Mouse (Mus musculus) megakaryocyte, embryonic 14.5 days (primary cell): ENCODE measurements around the gene Pgf. TPM values are rescaled to one million over a fixed set of nuclear protein-coding genes. Genes with fewer than 3 reads are reported as not detected.
A peak's percentile ranks its signal among the peaks of the same experiment; 100 is the strongest.

Experiments
- H3K27me3 ChIP-seq: replicated peaks from 2 replicates; pipeline ENCODE3; 2012; ENCODE audit warnings: inconsistent platforms
- H3K36me3 ChIP-seq: replicated peaks from 2 replicates; pipeline ENCODE3; 2012; ENCODE audit warnings: low read length, inconsistent platforms, mixed read lengths
- H3K4me1 ChIP-seq: 2 replicates; pipeline ENCODE4 v1.6.1; 2012; ENCODE audit warnings: inconsistent platforms
- H3K4me3 ChIP-seq: replicated peaks from 2 replicates; pipeline ENCODE3; 2012; ENCODE audit warnings: moderate library complexity, mild to moderate bottlenecking, inconsistent platforms
- H3K9me3 ChIP-seq: 2 replicates; pipeline ENCODE4 v1.6.1; 2012; ENCODE audit warnings: inconsistent platforms
- FLI1 ChIP-seq: IDR thresholded peaks from 2 replicates; pipeline ENCODE4 v1.6.1; 2012; ENCODE audit warnings: low read length, inconsistent platforms, mixed read lengths
- GATA1 ChIP-seq: IDR thresholded peaks from 3 replicates; pipeline ENCODE4 v1.6.1; 2012; ENCODE audit warnings: mixed read lengths, low read length, inconsistent platforms, borderline replicate concordance
- polyA plus RNA-seq: library from polyadenylated mRNA; stranded (reverse); fragments of >175 nt; gene quantifications from 2 replicates; pipeline ENCODE4 v1.2.3, GENCODE M21; 2012; ENCODE audit warnings: low replicate concordance; ENCODE audit not compliant: insufficient read depth

Gene Pgf
- polyA plus RNA-seq: 0.10 TPM in 1 of 2 replicates, not detected in the other

GRCm38 (mm10) chr12:85177740-85178239 lies at the start of gene Pgf:
TSS of gene Pgf (minus strand) at chr12:85177790.
- Histone ChIP-seq H3K4me3 (peak within 1 kb of the TSS; percentile 89), H3K36me3 (no peaks in the 10 kb centered on the region), H3K4me1 (peaks cover 32% of the 10 kb centered on the region), H3K27me3 (peaks cover 96% of the 10 kb centered on the region), H3K9me3 (no peaks in the 10 kb centered on the region)
- TF ChIP-seq GATA1: no peak
- TF ChIP-seq FLI1: no peak

- Histone ChIP-seq H3K27me3 (no peaks in the 10 kb centered on the region), H3K36me3 (peaks cover 56% of the 10 kb centered on the region), H3K4me3 (no peak overlapping the region), H3K4me1 (peaks cover 39% of the 10 kb centered on the region), H3K9me3 (no peaks in the 10 kb centered on the region; the same call in 1 of the 2 replicates)
- TF ChIP-seq FLI1 (no peak), GATA1 (no peak)
Observed at GRCm38 (mm10) chr12:85227227-85227626, 49.6 kb upstream of the Pgf start.

- H3K36me3 ChIP-seq: peaks cover 42% of the 10 kb centered on the region
- H3K27me3 ChIP-seq: peaks cover 2% of the 10 kb centered on the region
- peaks cover 36% of the 10 kb centered on the region for H3K4me1 ChIP-seq
- TF ChIP-seq GATA1: no peak
- TF ChIP-seq FLI1: no peak
- H3K9me3 ChIP-seq: no peaks in the 10 kb centered on the region
- H3K4me3 ChIP-seq: peak overlapping the region; percentile 93
Observed at GRCm38 (mm10) chr12:85219905-85220290, 42.3 kb upstream of the Pgf start.

- H3K27me3 ChIP-seq: peaks cover 2% of the 10 kb centered on the region
- peak within 1 kb of the TSS; percentile 93 for H3K4me3 ChIP-seq
- peaks cover 41% of the 10 kb centered on the region for H3K4me1 ChIP-seq
- TF ChIP-seq GATA1 (no peak), FLI1 (peak; percentile 38; the same call in 1 of the 2 replicates)
- H3K36me3 ChIP-seq: peaks cover 37% of the 10 kb centered on the region
- H3K9me3 ChIP-seq: no peaks in the 10 kb centered on the region
Observed at GRCm38 (mm10) chr12:85219236-85219904, 41.8 kb upstream of the Pgf start, which contains the start of gene Eif2b2. TSS of gene Eif2b2 (plus strand) at chr12:85219481.

- no peak overlapping the region for H3K4me3 ChIP-seq
- H3K4me1 ChIP-seq: peaks cover 43% of the 10 kb centered on the region
Observed at GRCm38 (mm10) chr12:85217733-85218310, 40.2 kb upstream of the Pgf start.

GRCm38 (mm10) chr12:85215031-85215430 lies 37.4 kb upstream of the Pgf start:
- Histone ChIP-seq H3K27me3 (peaks cover 2% of the 10 kb centered on the region), H3K4me1 (peaks cover 27% of the 10 kb centered on the region), H3K36me3 (no peaks in the 10 kb centered on the region), H3K4me3 (no peak overlapping the region), H3K9me3 (no peaks in the 10 kb centered on the region)
- TF ChIP-seq GATA1: no peak
- no peak for TF ChIP-seq FLI1

More at GRCm38 (mm10) chr12:85217733-85218310, 40.2 kb upstream of the Pgf start:
- TF ChIP-seq FLI1: no peak
- no peak for TF ChIP-seq GATA1
- Histone ChIP-seq H3K9me3 (no peaks in the 10 kb centered on the region), H3K27me3 (peaks cover 2% of the 10 kb centered on the region), H3K36me3 (peaks cover 22% of the 10 kb centered on the region)

GRCm38 (mm10) chr12:85208687-85209199 lies 31.2 kb upstream of the Pgf start:
- peaks cover 19% of the 10 kb centered on the region for H3K27me3 ChIP-seq
- no peak for TF ChIP-seq FLI1
- TF ChIP-seq GATA1: no peak
- H3K4me3 ChIP-seq: no peak overlapping the region
- no peaks in the 10 kb centered on the region for H3K36me3 ChIP-seq
- H3K9me3 ChIP-seq: no peaks in the 10 kb centered on the region
- peaks cover 23% of the 10 kb centered on the region for H3K4me1 ChIP-seq

GRCm38 (mm10) chr12:85205425-85205824 lies 27.8 kb upstream of the Pgf start:
- Histone ChIP-seq H3K4me1 (peaks cover 34% of the 10 kb centered on the region), H3K36me3 (no peaks in the 10 kb centered on the region), H3K27me3 (peaks cover 35% of the 10 kb centered on the region), H3K9me3 (no peaks in the 10 kb centered on the region), H3K4me3 (no peak overlapping the region)
- TF ChIP-seq FLI1 (no peak), GATA1 (no peak)

- TF ChIP-seq GATA1 (no peak), FLI1 (no peak)
- Histone ChIP-seq H3K9me3 (no peaks in the 10 kb centered on the region), H3K4me1 (peaks cover 30% of the 10 kb centered on the region), H3K36me3 (no peaks in the 10 kb centered on the region), H3K4me3 (no peak overlapping the region), H3K27me3 (peaks cover 39% of the 10 kb centered on the region)
Observed at GRCm38 (mm10) chr12:85204105-85204504, 26.5 kb upstream of the Pgf start.

- no peaks in the 10 kb centered on the region for H3K36me3 ChIP-seq
- H3K27me3 ChIP-seq: peaks cover 41% of the 10 kb centered on the region
- H3K4me1 ChIP-seq: peaks cover 26% of the 10 kb centered on the region
- no peaks in the 10 kb centered on the region for H3K9me3 ChIP-seq
- no peak for TF ChIP-seq GATA1
- TF ChIP-seq FLI1: no peak
- H3K4me3 ChIP-seq: no peak overlapping the region
Observed at GRCm38 (mm10) chr12:85203699-85204098, 26.1 kb upstream of the Pgf start.
